Mouse (Mus musculus): ENCODE measurements around the gene Olfr934.

The Olfr934 gene

DNA sequence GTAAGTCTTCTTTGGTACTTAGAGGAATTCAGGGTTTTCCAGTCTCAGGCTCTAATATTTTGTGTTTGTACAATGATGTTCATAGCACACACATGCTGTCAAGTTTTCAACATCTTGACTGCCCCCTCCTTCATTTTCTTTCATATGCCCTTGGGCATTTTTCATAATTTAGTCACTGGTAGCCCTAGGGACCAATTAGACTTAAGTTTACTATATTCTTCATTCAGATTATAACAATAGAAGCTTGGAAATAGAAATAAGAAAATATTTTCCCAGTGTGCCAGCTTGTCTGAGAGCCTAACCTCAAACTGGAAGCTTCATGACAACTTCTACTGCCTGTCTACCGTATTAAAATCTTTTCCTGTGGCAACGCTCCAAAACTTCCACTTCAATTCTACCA lies at the start of gene Olfr934:
Gene Olfr934, minus strand, starts transcription at position 101 of the 400 bp plus-strand sequence.
- no peak for DNase-seq

DNA sequence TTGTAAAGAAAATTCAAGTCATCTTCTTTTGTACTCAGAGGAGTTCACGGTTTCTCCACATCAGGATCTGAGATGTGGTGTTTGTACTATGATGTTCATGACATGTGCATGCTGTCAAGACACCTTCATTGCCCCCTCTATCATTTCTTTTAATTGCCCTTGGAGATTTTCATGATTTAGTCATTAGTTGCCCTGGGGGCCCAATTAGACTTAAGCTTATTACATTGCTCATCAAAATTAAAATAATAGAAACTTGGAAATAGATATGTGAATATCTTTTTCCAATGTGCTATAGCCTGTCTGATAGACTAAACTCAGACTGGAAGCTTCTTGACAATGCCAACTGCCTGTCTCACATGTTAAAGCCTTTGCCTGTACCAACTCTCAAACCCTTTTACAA lies 35.2 kb upstream of the Olfr934 start, which contains the start of gene Olfr146:
Gene Olfr146, minus strand, starts transcription at position 101 of the 400 bp plus-strand sequence.
- no peak for DNase-seq

DNA sequence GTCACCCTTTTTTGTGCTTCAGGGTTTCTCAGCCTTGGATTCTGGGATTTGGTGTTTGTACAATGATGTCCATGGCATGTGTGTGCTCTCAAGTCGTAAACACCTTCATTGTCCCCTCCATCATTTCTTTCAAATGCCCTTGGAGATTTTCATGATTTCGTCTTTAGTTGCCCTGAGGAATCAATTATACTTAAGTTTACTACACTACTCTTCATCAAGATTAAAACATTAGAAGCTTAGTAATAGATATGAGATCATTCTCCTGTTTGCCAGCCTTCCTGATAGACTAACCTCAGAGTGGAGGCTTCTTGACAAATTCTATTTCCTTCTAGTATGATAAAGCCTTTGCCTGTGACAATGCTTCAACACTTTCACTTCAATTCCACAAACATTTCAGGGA lies 11.5 kb upstream of the Olfr934 start, which contains the start of gene Olfr935:
Gene Olfr935, minus strand, starts transcription at position 101 of the 400 bp plus-strand sequence.
- DNase-seq: no peak

- no peak for DNase-seq
Observed at GRCm38 (mm10) chr9:38972013-38972412, 16.1 kb downstream of the Olfr934 start, which contains the start of gene Olfr933. TSS of gene Olfr933 (plus strand) at chr9:38972313.

DNA sequence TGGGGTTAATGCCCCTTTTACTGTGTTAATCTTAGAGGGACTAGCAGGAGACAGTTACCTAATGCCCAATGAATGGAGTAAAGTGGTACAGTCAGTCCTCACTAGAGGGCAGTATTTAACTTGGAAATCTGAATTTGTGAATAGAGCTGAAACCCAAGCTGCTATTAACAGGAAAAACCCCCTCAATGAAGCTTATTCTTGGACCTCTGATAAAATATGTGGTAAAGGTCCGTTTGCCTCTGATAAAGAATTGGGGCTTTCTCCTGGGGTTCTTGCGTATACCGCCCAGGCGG lies 34.0 kb downstream of the Olfr934 start:
- no peak for DNase-seq

DNA sequence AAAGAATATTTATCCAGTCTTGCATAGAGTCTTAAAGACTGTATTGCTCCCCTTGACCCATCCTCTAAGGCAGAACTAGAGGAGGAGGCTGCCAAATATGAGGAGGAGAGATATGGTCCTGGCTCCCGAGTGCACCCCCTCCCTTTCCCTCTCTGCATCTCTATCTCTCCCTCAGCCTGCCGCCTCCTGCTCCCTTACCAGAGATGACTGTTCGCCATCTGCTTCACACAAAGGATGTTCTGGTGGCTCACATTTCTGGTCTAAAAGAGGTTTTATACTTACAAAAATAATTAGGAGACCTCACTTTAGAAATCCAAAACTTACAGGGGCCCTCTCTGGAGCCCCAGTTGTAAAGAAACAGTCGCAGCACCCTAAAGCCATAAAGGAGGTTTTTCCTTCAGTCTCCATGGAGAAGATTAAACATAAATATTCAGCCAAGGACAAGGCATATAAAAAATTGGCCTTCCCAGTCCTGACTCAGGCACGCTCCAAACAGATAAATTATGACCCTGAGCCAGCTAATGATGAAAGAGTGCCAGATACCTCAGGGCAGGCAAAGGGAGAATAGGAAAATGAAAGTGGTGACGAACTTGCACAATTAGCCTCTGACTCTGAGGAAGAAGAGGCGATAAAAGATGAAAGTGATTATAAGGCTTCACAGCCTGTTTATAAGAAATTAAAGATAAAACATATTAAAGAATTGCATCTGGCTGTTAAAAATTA lies 34.6 kb downstream of the Olfr934 start:
- DNase-seq: no peak
